Mouse (Mus musculus) embryonic facial prominence, embryonic 11.5 days (tissue): ENCODE data around the gene Ctla4. TPM values are rescaled to one million over a fixed set of nuclear protein-coding genes. Genes with fewer than 3 reads are reported as not detected.

ENCODE experiments used
- ATAC-seq: fragments of 200-750 bp; cut with Nextera tagmentation; replicated peaks from 2 replicates; pipeline ENCODE4 v1.8.0; 2017; ENCODE audit warnings: low read depth; ENCODE audit not compliant: insufficient number of reproducible peaks, low FRiP score, low TSS enrichment
- DNase-seq: peaks from one replicate; pipeline ENCODE4 v3.0.0-alpha.2; 2015; ENCODE audit warnings: low spot score
- H3K27ac ChIP-seq: fragments of 300-500 bp; sonication (generic); replicated peaks from 2 replicates; pipeline ENCODE4 v1.5.1; 2014; ENCODE audit warnings: mild to moderate bottlenecking, low read depth, low read length, control low read depth
- H3K27me3 ChIP-seq: fragments of 300-500 bp; sonication (generic); 2 replicates; pipeline ENCODE4 v1.6.1; 2014; ENCODE audit warnings: mild to moderate bottlenecking, low read length, moderate library complexity, mixed read lengths; ENCODE audit not compliant: control insufficient read depth, insufficient read depth
- H3K36me3 ChIP-seq: fragments of 300-500 bp; sonication (generic); replicated peaks from 2 replicates; pipeline ENCODE4 v1.6.1; 2014; ENCODE audit warnings: low read depth, mild to moderate bottlenecking, low read length, moderate library complexity, mixed read lengths; ENCODE audit not compliant: control insufficient read depth, insufficient read depth
- H3K4me1 ChIP-seq: fragments of 300-500 bp; sonication (generic); 2 replicates; pipeline ENCODE4 v1.6.1; 2014; ENCODE audit warnings: low read length, mixed read lengths; ENCODE audit not compliant: control insufficient read depth, insufficient read depth
- H3K4me2 ChIP-seq: fragments of 300-500 bp; sonication (generic); 2 replicates; pipeline ENCODE4 v1.6.1; 2014; ENCODE audit warnings: low read depth, mild to moderate bottlenecking, control low read depth, low read length, moderate library complexity
- H3K4me3 ChIP-seq: fragments of 300-500 bp; sonication (generic); 2 replicates; pipeline ENCODE4 v1.5.1; 2014; ENCODE audit warnings: low read depth, low read length, control low read depth
- H3K9ac ChIP-seq: fragments of 300-500 bp; sonication (generic); replicated peaks from 2 replicates; pipeline ENCODE4 v1.6.1; 2014; ENCODE audit warnings: mild to moderate bottlenecking, control low read depth, low read length
- H3K9me3 ChIP-seq: fragments of 300-500 bp; sonication (generic); replicated peaks from 2 replicates; pipeline ENCODE4 v1.6.1; 2016; ENCODE audit warnings: mild to moderate bottlenecking, low read length, inconsistent platforms, mixed read lengths; ENCODE audit not compliant: control insufficient read depth
- WGBS: fragments of 180-500 bp; shearing (Covaris S2); extraction: QIAGEN DNeasy Blood & Tissue Kit; methylation state at CpG from one replicate; pipeline ENCODE4 v1.1.7; 2014; 5-methylcytosine and 5-hydroxymethylcytosine counted together
- polyA plus RNA-seq: library from polyadenylated mRNA; unstranded; fragments of >200 nt; fragmentation: Nextera tagmentation; extraction: Ambion mirVana; gene quantifications from 2 replicates; pipeline ENCODE4 v1.2.1, GENCODE M21; 2014

Gene Ctla4
- polyA plus RNA-seq, 1 experiment from 2014 or later = not detected

DNA sequence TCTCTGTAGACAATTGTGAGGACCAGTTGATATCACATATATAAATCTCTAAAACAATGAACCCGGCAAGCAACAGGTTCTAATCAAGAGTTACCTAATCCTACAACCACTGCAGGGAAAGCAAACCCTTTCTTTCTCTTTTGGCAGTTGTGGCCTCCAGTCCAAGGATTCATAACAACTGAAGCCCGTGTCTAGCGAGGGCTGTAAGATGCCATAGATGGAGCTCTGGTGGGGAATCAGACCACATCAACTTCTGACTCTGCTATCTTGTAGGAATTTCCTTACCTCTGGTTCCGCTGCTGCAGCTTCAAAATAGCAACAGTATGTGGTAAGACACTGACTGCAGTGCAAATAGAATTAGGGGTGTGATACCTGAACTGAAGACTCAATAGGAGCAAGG is 72.4 kb downstream of the Ctla4 start:
- no peaks in the 10 kb centered on the region for H3K36me3 ChIP-seq
- H3K4me2 ChIP-seq = no peak overlapping the region
- 88% methylated on average over 4 of the region's 4 CpGs for WGBS
- H3K27ac ChIP-seq = no peak overlapping the region
- DNase-seq (no peak), ATAC-seq (no peak)
- no peak overlapping the region for H3K4me3 ChIP-seq
- H3K9me3 ChIP-seq = no peaks in the 10 kb centered on the region
- H3K4me1 ChIP-seq = no peaks in the 10 kb centered on the region
- H3K9ac ChIP-seq = no peak overlapping the region
- H3K27me3 ChIP-seq = no peaks in the 10 kb centered on the region

GRCm38 (mm10) chr1:60960451-60960850 is 73.7 kb downstream of the Ctla4 start:
- Histone ChIP-seq H3K27me3 (no peaks in the 10 kb centered on the region), H3K27ac (no peak overlapping the region), H3K4me1 (no peaks in the 10 kb centered on the region), H3K4me3 (no peak overlapping the region), H3K36me3 (no peaks in the 10 kb centered on the region), H3K9me3 (no peaks in the 10 kb centered on the region), H3K4me2 (no peak overlapping the region), H3K9ac (no peak overlapping the region)
- DNase-seq (no peak), ATAC-seq (no peak)
- 86% methylated on average over 11 of the region's 11 CpGs for WGBS

DNA sequence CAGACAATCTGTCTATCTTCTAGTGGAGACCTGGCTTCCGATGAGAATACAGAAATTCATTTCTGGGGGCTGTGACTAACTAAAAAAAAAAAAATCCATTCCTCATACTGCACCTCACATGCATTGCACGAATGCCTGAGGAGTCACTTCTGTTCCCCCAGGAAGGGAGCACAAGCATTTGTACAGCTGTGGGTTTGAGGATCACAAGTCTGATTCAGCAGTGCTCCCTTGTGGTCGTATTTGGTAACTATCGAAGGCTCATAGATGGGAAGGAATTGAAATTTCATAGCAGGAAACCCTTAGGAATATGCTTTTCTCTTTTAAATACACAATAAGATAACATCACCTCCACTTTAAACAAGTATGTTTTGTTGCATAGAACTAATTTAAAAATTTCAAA is 74.3 kb downstream of the Ctla4 start:
- DNase-seq (peak; percentile 77), ATAC-seq (no peak)
- 32% methylated on average over 4 of the region's 4 CpGs for WGBS
- H3K4me2 ChIP-seq = no peak overlapping the region
- no peak overlapping the region for H3K27ac ChIP-seq
- H3K9me3 ChIP-seq = no peaks in the 10 kb centered on the region
- no peaks in the 10 kb centered on the region for H3K36me3 ChIP-seq
- no peak overlapping the region for H3K4me3 ChIP-seq
- no peaks in the 10 kb centered on the region for H3K4me1 ChIP-seq
- no peaks in the 10 kb centered on the region for H3K27me3 ChIP-seq
- no peak overlapping the region for H3K9ac ChIP-seq

DNA sequence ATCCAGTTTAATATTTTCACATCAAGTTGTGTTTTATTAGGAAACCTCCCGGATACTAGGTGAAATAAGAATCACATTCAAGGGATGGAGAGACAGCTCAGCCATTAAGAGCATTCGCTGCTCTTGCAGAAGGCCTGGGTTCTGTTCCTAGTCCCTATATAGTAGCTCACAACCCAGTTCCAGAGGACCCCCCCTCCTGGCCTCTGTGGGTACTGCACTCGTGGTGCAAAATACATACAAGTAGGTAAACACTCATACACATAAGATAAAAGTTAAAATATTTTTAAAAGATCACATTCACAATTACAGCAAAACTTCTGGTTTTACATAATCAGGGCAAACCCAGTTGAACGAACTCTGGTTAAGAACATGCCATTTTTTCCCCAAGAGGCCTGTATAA is 75.3 kb downstream of the Ctla4 start:
- no peak overlapping the region for H3K4me2 ChIP-seq
- no peak for DNase-seq
- H3K4me3 ChIP-seq = no peak overlapping the region
- no peaks in the 10 kb centered on the region for H3K27me3 ChIP-seq
- no peaks in the 10 kb centered on the region for H3K9me3 ChIP-seq
- WGBS = 89% methylated on average over 4 of the region's 4 CpGs
- no peak overlapping the region for H3K9ac ChIP-seq
- H3K36me3 ChIP-seq = no peaks in the 10 kb centered on the region
- H3K4me1 ChIP-seq = no peaks in the 10 kb centered on the region
- H3K27ac ChIP-seq = no peak overlapping the region
- ATAC-seq = no peak

Other genes starting within 250 kb of the Ctla4 start
- gene Cd28, start 170.2 kb upstream of the Ctla4 start, polyA plus RNA-seq = 0.04 and 0.18 TPM in 2 replicates
- gene Icos, start 90.9 kb downstream of the Ctla4 start, polyA plus RNA-seq = 0.13 TPM in 1 of 2 replicates, not detected in the other